Mouse (Mus musculus) adrenal gland, postnatal 10 days (tissue): Measurements from ENCODE around the gene Coa7. TPM values are rescaled to one million over a fixed set of nuclear protein-coding genes. Genes with fewer than 3 reads are reported as not detected.
A peak's percentile ranks its signal among the peaks of the same experiment; 100 is the strongest.
"Not testable (repeated sequence)": the region's sequence is repeated elsewhere in the genome, so short reads cannot be mapped to it uniquely, and the experiment has no call there.

Source experiments
- DNase-seq: peaks from one replicate; pipeline ENCODE4 v3.0.0; 2021; ENCODE audit warnings: mixed read lengths
- total RNA-seq, 2 experiments: library from RNA; stranded (reverse); gene quantifications; 2 replicates each; pipeline ENCODE4 v1.2.3; 2021

Coa7 gene
- total RNA-seq, 2 experiments from 2014 or later = 56.1 to 61.8 TPM

GRCm38 (mm10) chr4:108339277-108339690 lies 11.3 kb downstream of the Coa7 start:
- peak; percentile 77 for DNase-seq

GRCm38 (mm10) chr4:108344631-108345083 lies 16.7 kb downstream of the Coa7 start:
- DNase-seq = no peak

GRCm38 (mm10) chr4:108345826-108346225 lies 17.9 kb downstream of the Coa7 start:
- DNase-seq = no peak

DNA sequence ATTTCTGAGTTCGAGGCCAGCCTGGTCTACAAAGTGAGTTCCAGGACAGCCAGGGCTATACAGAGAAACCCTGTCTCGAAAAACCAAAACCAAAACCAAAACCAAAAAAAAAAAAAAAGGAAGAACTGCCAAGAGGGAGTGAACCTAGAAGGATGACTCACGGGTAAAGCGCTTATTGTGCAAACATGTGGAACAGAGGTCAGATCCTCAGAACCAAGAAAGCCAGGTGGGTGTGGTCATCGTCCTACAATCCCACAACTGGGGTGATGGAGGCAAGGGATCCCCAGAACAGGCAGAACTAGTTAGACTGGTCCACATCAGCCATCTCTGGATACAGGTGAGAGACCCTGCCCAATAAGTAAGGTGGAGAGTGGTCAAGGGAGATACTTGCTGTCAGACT lies 19.2 kb downstream of the Coa7 start:
- DNase-seq = no peak

DNA sequence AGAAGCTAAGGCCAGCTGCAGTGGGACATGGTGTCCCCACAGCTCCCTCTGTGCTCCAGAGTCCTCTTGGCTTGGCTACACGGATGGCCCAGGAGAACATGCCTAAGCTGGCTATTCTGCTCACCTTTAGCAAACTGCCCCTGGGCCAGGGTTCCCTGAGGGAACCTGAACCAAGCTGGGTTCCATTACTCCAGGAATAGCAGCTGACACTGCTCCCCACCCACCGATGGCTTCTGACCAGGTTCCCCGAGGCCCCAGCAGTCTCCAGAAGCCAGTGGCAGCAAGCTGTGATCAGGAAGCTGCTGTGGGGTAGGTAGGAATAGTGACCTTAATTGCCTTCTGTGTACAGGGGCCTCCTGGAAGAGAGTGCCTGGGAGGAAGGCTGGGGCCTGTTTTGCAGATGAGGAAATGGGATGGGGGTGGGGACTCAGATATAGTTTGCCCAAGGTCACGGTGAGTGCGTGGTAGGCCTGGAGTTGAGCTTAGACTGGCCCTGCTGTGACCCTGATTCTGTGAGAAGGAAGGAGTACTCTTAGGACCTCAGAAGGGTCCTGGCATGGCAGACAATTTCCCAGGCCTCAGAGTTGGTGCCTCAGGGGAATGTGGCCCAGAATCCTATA lies 20.4 kb downstream of the Coa7 start:
- peak; percentile 53 for DNase-seq

DNA sequence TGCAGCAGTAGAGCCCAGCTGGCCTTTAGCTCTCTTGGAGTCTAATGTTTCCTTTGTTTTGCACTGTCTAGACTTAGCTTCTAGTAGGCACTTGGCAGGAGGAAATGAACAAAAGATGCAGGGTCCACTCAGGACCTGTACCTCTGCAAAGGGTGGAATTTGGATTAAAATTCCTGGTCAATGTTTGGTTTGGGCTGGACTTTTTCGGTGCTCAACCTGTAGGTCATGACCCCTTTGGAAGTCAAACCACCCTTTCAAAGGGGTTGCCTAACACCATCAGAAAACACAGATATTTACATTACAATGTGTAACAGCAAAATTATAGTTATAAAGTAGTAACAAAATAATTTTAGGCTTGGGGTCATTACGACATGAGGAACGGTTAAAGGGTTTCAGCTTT lies 21.1 kb downstream of the Coa7 start:
- no peak for DNase-seq

GRCm38 (mm10) chr4:108349836-108350547 lies 22.1 kb downstream of the Coa7 start:
- no peak for DNase-seq

DNA sequence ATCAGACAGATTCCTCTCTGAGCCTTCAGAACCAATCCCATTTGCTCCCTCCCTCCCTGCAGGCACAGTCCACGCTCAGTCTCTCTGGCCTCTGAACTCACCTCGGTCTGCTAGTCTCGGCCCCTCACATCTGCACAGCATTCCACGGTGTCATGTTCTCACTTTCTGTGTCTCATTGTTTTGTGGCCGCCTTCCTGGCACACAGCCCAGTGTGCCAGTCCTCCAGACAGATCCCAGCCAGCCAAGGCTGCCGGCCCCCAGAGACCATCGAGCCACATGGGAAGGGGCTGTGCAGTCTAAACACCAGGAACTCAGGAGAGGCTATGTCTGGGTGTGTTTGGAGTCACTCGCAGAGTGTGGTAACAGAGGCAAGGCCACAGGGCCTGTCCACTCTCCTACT lies 22.9 kb downstream of the Coa7 start:
- DNase-seq = peak; percentile 82

- not testable (repeated sequence) for DNase-seq
Observed at GRCm38 (mm10) chr4:108353591-108353990, 25.7 kb downstream of the Coa7 start.

DNA sequence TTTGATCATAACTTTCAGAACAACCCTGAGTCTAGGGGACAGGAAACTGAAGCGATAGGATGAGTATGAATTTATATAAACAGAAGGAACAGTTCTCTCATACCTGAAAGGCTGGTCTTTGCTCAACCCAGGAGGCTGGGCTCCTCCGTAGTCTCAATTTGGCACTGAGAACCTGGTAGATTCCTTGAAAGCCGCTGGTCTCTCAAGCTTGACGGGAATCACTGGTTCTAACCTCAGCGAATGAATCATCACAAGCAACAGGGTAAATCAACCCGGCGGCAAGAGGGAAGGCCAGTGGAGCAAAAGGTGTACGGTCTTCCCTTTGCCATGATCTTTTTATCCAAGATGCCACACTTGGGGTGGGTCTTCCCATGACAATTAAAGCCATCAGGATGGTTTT lies 29.5 kb downstream of the Coa7 start:
- DNase-seq = no peak

- DNase-seq = no peak
Observed at GRCm38 (mm10) chr4:108358498-108358897, 30.6 kb downstream of the Coa7 start.

- peak; percentile 64 for DNase-seq
Observed at GRCm38 (mm10) chr4:108360136-108361055, 32.5 kb downstream of the Coa7 start.

GRCm38 (mm10) chr4:108362321-108363261 lies 34.7 kb downstream of the Coa7 start:
- DNase-seq = peak; percentile 54

DNA sequence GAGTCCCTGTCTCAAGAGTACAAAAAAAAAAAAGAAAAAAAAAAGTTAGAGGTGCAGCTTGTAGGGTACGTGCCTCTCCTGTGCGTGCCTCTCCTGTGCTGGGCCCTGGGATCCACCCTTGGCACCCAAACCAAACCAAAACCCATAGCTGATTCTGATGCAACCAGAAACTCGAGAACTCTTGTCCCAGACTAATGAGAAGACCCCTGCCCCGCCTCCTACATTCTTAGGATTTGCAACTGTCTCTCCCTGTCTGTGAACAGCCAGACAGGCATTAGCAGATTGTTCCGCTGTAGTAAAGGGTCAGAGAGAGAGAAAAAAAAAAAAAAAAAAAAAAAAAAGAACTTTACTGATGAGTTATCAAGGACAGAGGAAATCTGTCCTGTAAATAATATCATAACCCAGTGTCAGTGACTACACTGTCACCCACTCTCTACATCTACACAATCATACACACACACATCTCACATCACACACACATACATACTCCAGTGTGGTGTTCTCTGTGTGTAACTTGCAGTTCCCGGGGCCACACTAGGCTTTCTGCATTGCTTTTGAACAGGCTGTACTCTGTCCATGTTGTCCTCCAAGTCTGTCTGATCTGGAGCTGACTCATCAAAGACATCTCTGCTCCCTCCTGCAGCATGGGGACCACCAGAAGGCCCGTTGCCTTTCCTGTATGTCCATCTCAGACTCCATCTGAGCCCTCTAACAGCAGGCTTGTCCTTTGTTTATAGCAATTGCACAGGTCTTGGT lies 35.6 kb downstream of the Coa7 start:
- no peak for DNase-seq

DNA sequence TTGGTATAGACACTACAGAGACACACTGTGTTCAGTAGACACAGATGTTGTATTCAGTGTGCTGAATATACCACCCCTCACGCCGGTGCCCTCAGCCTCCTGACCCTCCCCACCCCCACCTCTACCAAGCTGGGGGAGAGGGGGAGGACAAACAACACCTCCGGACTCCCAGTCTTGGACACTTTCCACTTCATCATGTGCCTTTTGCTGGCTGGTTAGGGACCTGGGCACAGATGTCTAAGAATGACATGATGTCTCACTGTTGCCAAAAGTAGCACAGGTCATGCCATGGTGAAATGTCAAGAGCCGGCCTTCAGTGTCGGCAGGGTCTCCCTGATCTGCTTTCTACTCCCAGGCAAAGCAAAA lies 36.2 kb downstream of the Coa7 start:
- peak; percentile 54 for DNase-seq

DNA sequence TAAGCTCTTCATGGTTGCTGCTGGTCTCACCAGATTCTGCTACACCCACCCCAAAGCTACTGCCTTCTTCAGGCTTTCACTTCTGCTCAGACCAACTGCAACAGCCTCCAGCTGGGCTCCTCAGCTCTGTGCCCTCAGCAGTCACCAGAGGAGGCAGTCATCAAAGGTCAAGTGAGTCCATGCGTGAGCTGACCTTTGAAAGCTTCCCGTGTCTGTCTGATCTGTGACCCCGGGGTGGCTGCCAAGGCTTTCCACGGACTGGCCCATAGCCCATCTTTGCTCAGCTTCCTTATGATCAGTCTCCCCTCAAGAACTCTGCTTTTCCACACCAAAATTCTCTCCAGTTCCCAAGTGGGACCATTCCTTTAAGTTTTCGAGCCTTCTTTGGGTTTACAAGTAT lies 41.3 kb downstream of the Coa7 start:
- DNase-seq = no peak

DNA sequence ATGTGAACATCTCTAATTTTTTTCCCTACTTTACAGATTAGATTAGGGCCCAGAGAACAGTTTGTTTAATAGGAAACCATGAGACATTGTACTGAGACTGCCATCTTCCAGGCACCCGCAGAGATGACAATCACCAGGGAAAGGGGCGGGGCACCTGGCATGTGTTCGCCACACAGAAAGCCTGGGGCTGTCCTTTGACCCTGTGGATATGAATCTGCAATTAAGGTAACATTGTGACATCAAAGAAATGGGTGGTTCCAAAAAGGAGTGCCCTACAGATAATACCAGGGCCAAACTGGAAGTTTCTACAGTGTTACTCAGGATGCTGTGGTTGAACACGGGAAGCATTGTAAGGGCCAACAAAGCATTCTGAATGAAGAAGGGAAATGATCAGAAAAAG lies 42.5 kb downstream of the Coa7 start:
- no peak for DNase-seq

- no peak for DNase-seq
Observed at GRCm38 (mm10) chr4:108371421-108371820, 43.5 kb downstream of the Coa7 start.

DNA sequence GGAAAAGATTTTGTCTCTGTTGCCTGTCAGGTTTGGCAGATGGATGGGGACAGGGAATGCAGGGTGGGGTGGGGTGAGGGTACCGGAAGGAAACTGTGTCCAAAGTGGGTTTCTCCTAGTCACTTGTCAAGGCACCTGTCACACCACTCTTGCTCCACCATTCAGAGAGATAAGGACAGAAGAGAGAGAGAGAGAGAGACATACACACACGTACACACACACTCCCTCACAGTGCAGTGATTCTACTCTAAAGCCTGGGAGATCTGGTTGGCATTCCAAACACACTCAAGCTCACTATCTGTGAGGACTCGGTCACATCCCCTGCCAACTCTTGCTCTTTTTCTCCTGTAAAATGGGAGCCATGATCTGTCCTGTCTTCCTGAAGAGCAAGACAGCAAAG lies 44.2 kb downstream of the Coa7 start:
- no peak for DNase-seq

DNA sequence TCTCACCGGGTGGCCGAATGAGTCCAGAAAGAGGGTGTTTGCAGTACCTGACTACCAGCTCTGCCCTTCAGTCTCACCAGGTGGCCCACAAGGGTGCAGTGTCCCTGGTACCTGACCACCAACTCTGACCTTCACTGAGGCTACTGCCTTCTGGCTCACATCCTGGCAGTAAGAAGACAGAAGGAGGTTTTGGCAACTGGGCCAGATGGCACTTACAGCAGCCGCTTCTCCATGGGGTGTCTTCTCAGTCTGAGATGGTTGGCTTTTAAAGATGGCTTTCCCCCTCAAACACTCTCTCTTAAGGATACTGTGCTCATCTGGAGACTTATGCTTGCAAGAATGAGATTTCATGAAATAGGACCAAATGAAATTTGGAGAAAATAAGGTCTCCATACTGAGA lies 51.5 kb downstream of the Coa7 start:
- DNase-seq = no peak

GRCm38 (mm10) chr4:108380146-108380545 lies 52.2 kb downstream of the Coa7 start:
- no peak for DNase-seq
